ENCODE assay signal across 22 mouse cellular contexts in the genomic region with DNA sequence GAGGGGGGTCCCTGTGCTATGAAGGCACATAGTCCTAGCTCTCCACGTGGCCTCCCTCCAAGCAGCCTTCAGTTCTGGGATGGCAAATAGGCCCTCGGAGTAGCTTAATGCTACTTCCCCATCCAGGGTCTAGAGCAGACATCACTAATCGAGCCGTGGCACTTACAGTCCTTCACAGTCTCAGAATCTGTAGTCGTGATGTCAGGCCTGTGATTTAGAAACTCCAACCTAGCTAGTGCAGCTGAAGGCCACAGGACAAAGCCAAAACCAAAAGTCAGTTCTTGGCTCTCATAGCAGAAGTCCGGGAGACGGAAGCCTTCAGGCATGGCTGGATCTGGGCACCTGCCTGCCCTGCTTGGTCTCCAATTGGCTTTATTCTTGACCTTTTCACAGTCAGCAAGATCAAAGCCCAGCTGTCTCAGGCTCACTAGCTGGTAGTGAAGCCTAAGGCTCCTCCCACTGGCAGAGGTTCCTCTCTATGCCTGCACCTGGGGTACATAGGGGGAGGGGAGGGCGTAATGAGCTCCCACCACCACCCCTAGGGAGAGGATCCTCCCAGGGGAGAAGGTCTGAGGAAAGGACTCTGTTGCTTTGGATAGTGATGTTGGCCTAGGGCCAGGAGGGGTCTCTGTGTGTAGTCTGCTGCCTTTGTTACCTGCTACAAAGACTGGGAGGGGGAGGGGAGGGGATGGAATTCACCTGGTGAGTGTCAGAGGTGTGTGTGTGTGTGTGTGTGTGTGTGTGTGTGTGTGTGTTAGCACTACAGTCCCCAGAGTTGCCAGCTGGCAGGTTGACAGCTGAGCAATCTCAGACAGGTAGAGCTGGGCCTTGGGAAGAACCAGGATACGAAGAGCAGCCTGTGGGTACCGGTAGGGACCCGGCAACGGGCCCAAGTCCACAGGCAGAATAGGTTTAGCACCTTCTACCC. TPM values are rescaled to one million over a fixed set of nuclear protein-coding genes. Genes with fewer than 3 reads are reported as not detected.
DNase-seq lines count a peak whose midpoint lies in the region; ATAC-seq and TF ChIP-seq lines count a peak whose summit lies in the region.
"Had no signal": no experiment of that assay in that cellular context is flagged by ENCODE, and none has a peak within 500 bp of the region (broad histone marks: within the 10 kb centered on the region; RNA-seq: fewer than 3 reads in every experiment).

No protein-coding gene starts in this region.

- H3K27ac ChIP-seq in liver, postnatal 0 days (ENCODE audit: low read depth): no peak overlapping the region; the same call in 1 of the 2 replicates
- 0 out of 2 replicates have a peak overlapping the region, but pooled peaks have one; percentile 10 for H3K27ac ChIP-seq in embryonic facial prominence, embryonic 10.5 days (replicated peaks)
- no peak overlapping the region for H3K27ac ChIP-seq in hindbrain, embryonic 14.5 days
- H3K27ac ChIP-seq in midbrain, postnatal 0 days (ENCODE audit: low read depth, low read length): no peak overlapping the region
- H3K27ac ChIP-seq: embryonic facial prominence, embryonic 15.5 days; forebrain, embryonic 10.5 days; gastrocnemius, adult 2 months; heart, embryonic 15.5 days; hindbrain, embryonic 10.5 days; hindbrain, embryonic 15.5 days had no signal

- no peaks in the 10 kb centered on the region for H3K27me3 ChIP-seq in liver, postnatal 0 days (ENCODE audit: insufficient read depth, low read length)
- peaks cover 33% of the 10 kb centered on the region for H3K27me3 ChIP-seq in embryonic facial prominence, embryonic 10.5 days (replicated peaks; ENCODE audit: low read depth, poor library complexity, severe bottlenecking)
- peaks cover 17% of the 10 kb centered on the region for H3K27me3 ChIP-seq in hindbrain, embryonic 14.5 days (ENCODE audit: control insufficient read depth, insufficient read depth, low read length)
- H3K27me3 ChIP-seq in midbrain, postnatal 0 days (ENCODE audit: insufficient read depth, low read length): peaks cover 23% of the 10 kb centered on the region

- no peak; the same call in 1 of the 2 replicates for TF ChIP-seq EP300 in liver, postnatal 0 days (IDR thresholded peaks at IDR 0.05; ENCODE audit: low read depth)

- 75% methylated on average over 12 of the region's 12 CpGs for WGBS in liver, postnatal 0 days (ENCODE audit: insufficient replicate concordance)
- WGBS in embryonic facial prominence, embryonic 10.5 days: 77% methylated on average over 12 of the region's 12 CpGs
- WGBS in hindbrain, embryonic 14.5 days: 83% methylated on average over 12 of the region's 12 CpGs
- 82% methylated on average over 12 of the region's 12 CpGs for WGBS in midbrain, postnatal 0 days

- H3K9ac ChIP-seq in liver, postnatal 0 days (replicated peaks): no peak overlapping the region
- no peak overlapping the region for H3K9ac ChIP-seq in hindbrain, embryonic 14.5 days
- H3K9ac ChIP-seq in midbrain, postnatal 0 days (replicated peaks; ENCODE audit: low read length, poor library complexity, severe bottlenecking): no peak overlapping the region
- H3K9ac ChIP-seq: embryonic facial prominence, embryonic 15.5 days; heart, embryonic 15.5 days; hindbrain, embryonic 15.5 days had no signal

- no peak for ATAC-seq in liver, postnatal 0 days
- ATAC-seq in hindbrain, embryonic 14.5 days (ENCODE audit: low FRiP score): no peak
- ATAC-seq in midbrain, postnatal 0 days (ENCODE audit: low FRiP score): no peak
- ATAC-seq: forebrain, embryonic 14.5 days had no signal

- H3K36me3 ChIP-seq in liver, postnatal 0 days (replicated peaks; ENCODE audit: insufficient read depth, low read length): peaks cover 52% of the 10 kb centered on the region
- H3K36me3 ChIP-seq in embryonic facial prominence, embryonic 10.5 days (replicated peaks): no peaks in the 10 kb centered on the region
- no peaks in the 10 kb centered on the region for H3K36me3 ChIP-seq in hindbrain, embryonic 14.5 days (replicated peaks; ENCODE audit: control insufficient read depth, insufficient read depth)
- no peaks in the 10 kb centered on the region; the same call in 1 of the 2 replicates for H3K36me3 ChIP-seq in midbrain, postnatal 0 days (ENCODE audit: insufficient read depth, low read length)
- H3K36me3 ChIP-seq: forebrain, embryonic 10.5 days; G1E; heart, embryonic 15.5 days; hindbrain, embryonic 10.5 days; hindbrain, embryonic 15.5 days had no signal

- no peak overlapping the region for H3K4me3 ChIP-seq in liver, postnatal 0 days (ENCODE audit: low read depth, low read length)
- H3K4me3 ChIP-seq in embryonic facial prominence, embryonic 10.5 days: no peak overlapping the region
- H3K4me3 ChIP-seq in hindbrain, embryonic 14.5 days (replicated peaks; ENCODE audit: low read length): no peak overlapping the region
- no peak overlapping the region for H3K4me3 ChIP-seq in midbrain, postnatal 0 days (ENCODE audit: low read depth, low read length)
- H3K4me3 ChIP-seq: embryonic facial prominence, embryonic 15.5 days; erythroblast, embryonic 14.5 days; forebrain, embryonic 10.5 days; gastrocnemius, adult 2 months; heart, embryonic 15.5 days; hindbrain, embryonic 10.5 days; hindbrain, embryonic 15.5 days had no signal

- no peak for TF ChIP-seq CTCF in liver, postnatal 0 days (IDR thresholded peaks at IDR 0.05; ENCODE audit: low read depth)
- no peak for TF ChIP-seq CTCF in midbrain, postnatal 0 days (IDR thresholded peaks at IDR 0.05)

- H3K4me1 ChIP-seq in liver, postnatal 0 days (ENCODE audit: insufficient read depth): 0 out of 2 replicates have a peak, but pooled peaks cover 2% of the 10 kb centered on the region
- peaks cover 25% of the 10 kb centered on the region for H3K4me1 ChIP-seq in embryonic facial prominence, embryonic 10.5 days
- H3K4me1 ChIP-seq in hindbrain, embryonic 14.5 days (replicated peaks; ENCODE audit: control insufficient read depth, insufficient read depth, low read length): 0 out of 2 replicates have a peak, but pooled peaks cover 4% of the 10 kb centered on the region
- H3K4me1 ChIP-seq in midbrain, postnatal 0 days (ENCODE audit: insufficient read depth, low read length): no peaks in the 10 kb centered on the region; the same call in 1 of the 2 replicates
- H3K4me1 ChIP-seq: hindbrain, embryonic 15.5 days had no signal

- no peaks in the 10 kb centered on the region for H3K9me3 ChIP-seq in liver, postnatal 0 days (ENCODE audit: low read length)
- no peaks in the 10 kb centered on the region for H3K9me3 ChIP-seq in embryonic facial prominence, embryonic 10.5 days
- no peaks in the 10 kb centered on the region for H3K9me3 ChIP-seq in hindbrain, embryonic 14.5 days (ENCODE audit: control insufficient read depth, low read length)
- H3K9me3 ChIP-seq in midbrain, postnatal 0 days (ENCODE audit: low read length): no peaks in the 10 kb centered on the region
- H3K9me3 ChIP-seq: embryonic facial prominence, embryonic 15.5 days; forebrain, embryonic 10.5 days; G1E; heart, embryonic 15.5 days; hindbrain, embryonic 15.5 days had no signal

- H3K4me2 ChIP-seq in liver, postnatal 0 days (ENCODE audit: low read depth, low read length): no peak overlapping the region
- no peak overlapping the region for H3K4me2 ChIP-seq in hindbrain, embryonic 14.5 days (replicated peaks)
- no peak overlapping the region for H3K4me2 ChIP-seq in midbrain, postnatal 0 days (ENCODE audit: low read depth, low read length, poor library complexity, severe bottlenecking)
- H3K4me2 ChIP-seq: embryonic facial prominence, embryonic 15.5 days; heart, embryonic 11.5 days; heart, embryonic 15.5 days; hindbrain, embryonic 15.5 days had no signal

- DNase-seq in kidney, adult 11 months: peak; percentile 48
- DNase-seq in kidney, adult 18-20 months: no peak
- DNase-seq in liver, postnatal 0 days: peak; percentile 49
- no peak for DNase-seq in liver
- DNase-seq in embryonic facial prominence, embryonic 10.5 days (ENCODE audit: low spot score): no peak
- no peak for DNase-seq in hindbrain, embryonic 14.5 days (ENCODE audit: low spot score)
- no peak for DNase-seq in midbrain, postnatal 0 days (ENCODE audit: low spot score)
- DNase-seq: adrenal gland, adult 8-10 months; adrenal gland, postnatal 36 days; cerebellum, adult 2 months; gastrocnemius, adult 2 months; gastrocnemius, postnatal 36 days; heart, adult 18-20 months had no signal

RNA-seq across cellular contexts. Expression of a gene that starts 7.5 kb away (rescaled TPM):
- polyA plus RNA-seq in liver, postnatal 0 days (2015; fragmentation: Nextera tagmentation; extraction: Ambion mirVana): 853 and 957 TPM in 2 replicates
- 13.0 and 16.1 TPM in 2 replicates for polyA plus RNA-seq in embryonic facial prominence, embryonic 10.5 days (2016; fragmentation: Nextera tagmentation; extraction: Ambion mirVana)
- polyA plus RNA-seq in hindbrain, embryonic 14.5 days (2014; fragmentation: Nextera tagmentation; extraction: Ambion mirVana): 6.1 and 8.0 TPM in 2 replicates
- total RNA-seq in midbrain, postnatal 0 days (2014; rRNA removed): 17.4 and 24.9 TPM in 2 replicates
- polyA plus RNA-seq in midbrain, postnatal 0 days (2015; fragmentation: Nextera tagmentation; extraction: Ambion mirVana): 26.4 and 30.3 TPM in 2 replicates
- total RNA-seq: G1E had no signal
- polyA plus RNA-seq: G1E had no signal

Comparison
In these comparisons a context has a peak if more than half of its experiments do, and no peak if none do; other contexts are left out.
1. DNase-seq: peak in kidney, adult 11 months (single experiment) and liver, postnatal 0 days (single experiment); none in kidney, adult 18-20 months (single experiment), liver (single experiment), embryonic facial prominence, embryonic 10.5 days (single experiment), hindbrain, embryonic 14.5 days (single experiment) and midbrain, postnatal 0 days (single experiment).
2. RNA of a gene that starts 7.5 kb away (polyA plus RNA-seq): 853 to 957 TPM in liver, postnatal 0 days; 26.4 to 30.3 TPM in midbrain, postnatal 0 days, 13.0 to 16.1 TPM in embryonic facial prominence, embryonic 10.5 days and 6.1 to 8.0 TPM in hindbrain, embryonic 14.5 days; every median in the first group is over 10 times any median in the second.